Mouse (Mus musculus) E14TG2a.4 (cell line): ENCODE results near the gene B4galnt2.
A peak's percentile ranks its signal among the peaks of the same experiment; 100 is the strongest.

ENCODE experiments used
- H3K27me3 ChIP-seq: 2 replicates; pipeline ENCODE4 v1.6.1; 2014; ENCODE audit warnings: low read length, control low read depth; ENCODE audit not compliant: insufficient read depth
- H3K36me3 ChIP-seq: 2 replicates; pipeline ENCODE4 v1.6.1; 2014; ENCODE audit warnings: low read length, control low read depth; ENCODE audit not compliant: insufficient read depth
- H3K4me1 ChIP-seq: replicated peaks from 2 replicates; pipeline ENCODE4 v1.6.1; 2014; ENCODE audit warnings: low read depth, low read length, control low read depth
- H3K4me3 ChIP-seq: replicated peaks from 2 replicates; pipeline ENCODE4 v1.5.1; 2014; ENCODE audit warnings: mild to moderate bottlenecking, low read length
- H3K9me3 ChIP-seq: 2 replicates; pipeline ENCODE4 v1.6.1; 2014; ENCODE audit warnings: low read length, control low read depth
- CTCF ChIP-seq: conservative IDR thresholded peaks from 2 replicates; pipeline ENCODE4 v1.5.1; 2014; ENCODE audit warnings: low read length
- NANOG ChIP-seq: IDR thresholded peaks from 2 replicates; pipeline ENCODE4 v1.6.1; 2014; ENCODE audit warnings: borderline replicate concordance, low read length, mixed read lengths
- POU5F1 ChIP-seq: IDR thresholded peaks from 2 replicates; pipeline ENCODE4 v1.6.1; 2014; ENCODE audit warnings: low read length, borderline replicate concordance

B4galnt2 gene

GRCm38 (mm10) chr11:95838999-95839868 is 75.5 kb downstream of the B4galnt2 start:
- no peak for TF ChIP-seq CTCF
- TF ChIP-seq POU5F1 = no peak
- TF ChIP-seq NANOG = no peak
- no peak overlapping the region for H3K4me3 ChIP-seq
- peaks cover 59% of the 10 kb centered on the region for H3K27me3 ChIP-seq
- H3K4me1 ChIP-seq = peaks cover 65% of the 10 kb centered on the region
- H3K36me3 ChIP-seq = no peaks in the 10 kb centered on the region
- H3K9me3 ChIP-seq = no peaks in the 10 kb centered on the region

GRCm38 (mm10) chr11:95838598-95838997 is 76.1 kb downstream of the B4galnt2 start:
- Histone ChIP-seq H3K9me3 (no peaks in the 10 kb centered on the region), H3K4me1 (peaks cover 67% of the 10 kb centered on the region), H3K4me3 (no peak overlapping the region), H3K36me3 (no peaks in the 10 kb centered on the region), H3K27me3 (peaks cover 66% of the 10 kb centered on the region)
- TF ChIP-seq CTCF = no peak
- no peak for TF ChIP-seq POU5F1
- TF ChIP-seq NANOG = no peak

GRCm38 (mm10) chr11:95837059-95837458 is 77.6 kb downstream of the B4galnt2 start, which contains the start of gene Gngt2:
Gngt2 (plus strand) TSS chr11:95837216.
- H3K9me3 ChIP-seq = no peaks in the 10 kb centered on the region
- no peak within 1 kb of the TSS for H3K4me3 ChIP-seq
- H3K27me3 ChIP-seq = peaks cover 81% of the 10 kb centered on the region
- H3K4me1 ChIP-seq = peaks cover 67% of the 10 kb centered on the region
- TF ChIP-seq NANOG = no peak
- peaks cover 4% of the 10 kb centered on the region; the same call in 1 of the 2 replicates for H3K36me3 ChIP-seq

GRCm38 (mm10) chr11:95836433-95836832 is 78.3 kb downstream of the B4galnt2 start:
- H3K4me3 ChIP-seq = no peak overlapping the region
- peaks cover 4% of the 10 kb centered on the region; the same call in 1 of the 2 replicates for H3K36me3 ChIP-seq
- TF ChIP-seq NANOG (no peak), CTCF (no peak), POU5F1 (no peak)
- H3K9me3 ChIP-seq = no peaks in the 10 kb centered on the region
- peaks cover 81% of the 10 kb centered on the region for H3K27me3 ChIP-seq
- peaks cover 64% of the 10 kb centered on the region for H3K4me1 ChIP-seq

GRCm38 (mm10) chr11:95835832-95836231 is 78.9 kb downstream of the B4galnt2 start:
- H3K4me1 ChIP-seq = peaks cover 64% of the 10 kb centered on the region
- H3K9me3 ChIP-seq = no peaks in the 10 kb centered on the region
- no peak overlapping the region for H3K4me3 ChIP-seq
- no peak for TF ChIP-seq CTCF
- no peak for TF ChIP-seq POU5F1
- TF ChIP-seq NANOG = no peak
- peaks cover 4% of the 10 kb centered on the region; the same call in 1 of the 2 replicates for H3K36me3 ChIP-seq
- H3K27me3 ChIP-seq = peaks cover 86% of the 10 kb centered on the region

GRCm38 (mm10) chr11:95834742-95835710 is 79.7 kb downstream of the B4galnt2 start:
- Histone ChIP-seq H3K9me3 (no peaks in the 10 kb centered on the region), H3K4me3 (peak overlapping the region; percentile 48; the same call in 1 of the 2 replicates), H3K27me3 (peaks cover 87% of the 10 kb centered on the region), H3K4me1 (peaks cover 68% of the 10 kb centered on the region), H3K36me3 (peaks cover 4% of the 10 kb centered on the region; the same call in 1 of the 2 replicates)
- TF ChIP-seq NANOG = no peak

- no peak for TF ChIP-seq POU5F1
- no peak for TF ChIP-seq CTCF
- peaks cover 10% of the 10 kb centered on the region; the same call in 1 of the 2 replicates for H3K36me3 ChIP-seq
- peak overlapping the region; percentile 48 for H3K4me3 ChIP-seq
- no peaks in the 10 kb centered on the region for H3K9me3 ChIP-seq
- peaks cover 92% of the 10 kb centered on the region for H3K27me3 ChIP-seq
- peaks cover 74% of the 10 kb centered on the region for H3K4me1 ChIP-seq
These were observed 80.5 kb downstream of the B4galnt2 start for GRCm38 (mm10) chr11:95834143-95834667.

- Histone ChIP-seq H3K4me3 (peak overlapping the region; percentile 48), H3K36me3 (peaks cover 13% of the 10 kb centered on the region; the same call in 1 of the 2 replicates), H3K9me3 (no peaks in the 10 kb centered on the region), H3K27me3 (peaks cover 96% of the 10 kb centered on the region), H3K4me1 (peaks cover 69% of the 10 kb centered on the region)
- no peak for TF ChIP-seq NANOG
- TF ChIP-seq CTCF = no peak
- no peak for TF ChIP-seq POU5F1
These were observed 81.0 kb downstream of the B4galnt2 start for GRCm38 (mm10) chr11:95833631-95834142.
